Mouse (Mus musculus): ENCODE measurements around the gene Uggt1. TPM values are rescaled to one million over a fixed set of nuclear protein-coding genes. Genes with fewer than 3 reads are reported as not detected.

Uggt1 gene
- polyA plus RNA-seq, 1 experiment from 2014 or later, result 19.5 TPM

DNA sequence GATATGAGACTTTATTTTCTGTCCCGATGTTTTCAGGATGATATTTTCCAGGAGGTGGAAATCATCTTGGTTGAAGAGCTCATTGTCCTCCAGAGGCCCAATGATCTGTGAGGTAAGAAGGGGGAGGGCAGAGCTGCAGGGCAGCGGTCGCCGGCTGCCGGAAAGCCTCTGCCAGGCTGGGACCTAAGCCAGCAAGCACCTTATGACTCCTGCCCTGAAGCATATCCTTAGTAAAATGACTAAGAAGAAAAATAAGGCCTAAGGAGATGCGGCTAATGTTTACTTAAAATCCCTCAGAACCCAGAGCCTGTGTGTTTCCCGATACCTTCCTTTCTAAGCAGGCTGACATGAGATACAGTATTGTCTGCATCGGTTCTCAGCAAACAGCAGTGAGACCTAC, 71.1 kb downstream of the Uggt1 start:
- Histone ChIP-seq H3K9me3 (replicated peaks) (no peaks in the 10 kb centered on the region), H3K4me3 (replicated peaks) (no peak overlapping the region), H3K4me2 (no peak overlapping the region), H3K27me3 (no peaks in the 10 kb centered on the region), H3K4me1 (replicated peaks) (no peaks in the 10 kb centered on the region), H3K9ac (no peak overlapping the region), H3K27ac (replicated peaks) (no peak overlapping the region), H3K36me3 (replicated peaks) (peaks cover 88% of the 10 kb centered on the region)
- WGBS (ENCODE audit: insufficient replicate concordance), result 90% methylated on average over 8 of the region's 8 CpGs
- ATAC-seq (ENCODE audit: insufficient read depth), result no peak

DNA sequence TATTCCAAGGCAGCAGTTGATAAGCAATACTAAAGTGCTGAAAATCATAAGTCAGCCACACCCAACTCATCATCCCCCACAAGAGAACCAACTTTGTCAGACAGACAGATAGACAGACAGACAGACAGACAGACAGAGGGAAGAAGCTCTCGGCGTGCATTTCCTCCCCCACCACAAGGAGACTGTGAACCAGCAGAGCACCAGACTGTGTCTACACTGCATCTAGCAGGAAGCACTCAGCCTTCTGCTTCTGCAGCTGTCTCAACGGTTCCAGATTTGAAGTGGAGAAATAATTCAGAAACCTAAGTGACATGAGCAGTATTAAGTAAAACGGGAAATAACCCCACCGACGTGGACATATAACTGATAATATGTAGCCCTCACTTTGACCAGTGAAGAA, 71.6 kb downstream of the Uggt1 start:
- 71% methylated on average over 6 of the region's 6 CpGs for WGBS (ENCODE audit: insufficient replicate concordance)
- Histone ChIP-seq H3K9ac (no peak overlapping the region), H3K4me3 (replicated peaks) (no peak overlapping the region), H3K9me3 (replicated peaks) (no peaks in the 10 kb centered on the region), H3K4me1 (replicated peaks) (no peaks in the 10 kb centered on the region), H3K27ac (replicated peaks) (no peak overlapping the region), H3K36me3 (replicated peaks) (peaks cover 87% of the 10 kb centered on the region), H3K4me2 (no peak overlapping the region), H3K27me3 (no peaks in the 10 kb centered on the region)
- no peak for ATAC-seq (ENCODE audit: insufficient read depth)

DNA sequence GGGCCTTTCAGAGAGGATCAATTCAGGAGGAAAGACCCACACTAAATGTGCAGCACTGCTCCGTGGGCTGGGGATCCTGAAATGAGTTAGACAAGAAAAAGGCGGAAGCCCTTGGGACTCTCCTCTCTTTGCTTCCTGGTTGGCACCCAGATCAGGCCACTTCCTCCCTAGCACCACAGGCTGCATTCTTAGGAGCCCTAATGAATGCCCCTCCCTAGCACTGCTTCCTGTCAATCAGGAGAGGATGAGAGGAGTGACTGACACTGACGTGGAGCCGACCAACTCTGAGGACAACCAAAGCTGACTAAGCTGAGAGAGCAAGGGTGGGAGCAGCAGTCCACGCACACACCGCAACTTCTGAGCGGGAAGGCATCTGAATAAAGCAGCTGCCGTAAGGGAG, 81.8 kb downstream of the Uggt1 start:
- Histone ChIP-seq H3K4me2 (no peak overlapping the region), H3K36me3 (replicated peaks) (peaks cover 81% of the 10 kb centered on the region), H3K27me3 (no peaks in the 10 kb centered on the region), H3K27ac (replicated peaks) (no peak overlapping the region), H3K4me1 (replicated peaks) (peaks cover 13% of the 10 kb centered on the region; the same call in 1 of the 2 replicates), H3K4me3 (replicated peaks) (no peak overlapping the region), H3K9ac (no peak overlapping the region), H3K9me3 (replicated peaks) (no peaks in the 10 kb centered on the region)
- 62% methylated on average over 8 of the region's 8 CpGs for WGBS (ENCODE audit: insufficient replicate concordance)
- ATAC-seq (ENCODE audit: insufficient read depth), result 0 out of 2 replicates have a peak, but pooled peaks have one; percentile 12

DNA sequence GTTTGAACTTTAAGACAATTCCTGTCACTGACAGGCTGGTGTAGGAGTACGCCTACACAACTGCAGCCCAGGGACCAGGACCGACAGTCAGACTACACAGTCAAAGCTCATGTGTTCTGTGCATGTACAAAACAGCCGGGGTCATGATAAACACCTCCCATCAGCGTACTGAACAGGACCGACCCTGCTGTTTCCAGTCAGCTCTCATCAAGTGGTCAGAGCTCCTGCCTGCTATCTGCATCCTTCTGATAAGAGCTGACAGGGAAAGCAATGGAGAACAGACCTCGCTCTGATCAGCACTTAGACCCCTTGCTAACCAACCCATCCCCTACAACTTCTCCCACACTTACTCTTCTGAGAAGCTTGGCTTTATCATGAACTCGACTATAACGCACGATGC, 83.3 kb downstream of the Uggt1 start:
- no peaks in the 10 kb centered on the region for H3K9me3 ChIP-seq (replicated peaks)
- WGBS (ENCODE audit: insufficient replicate concordance), result 23% methylated on average over 9 of the region's 9 CpGs
- peaks cover 94% of the 10 kb centered on the region for H3K36me3 ChIP-seq (replicated peaks)
- peak; percentile 70 for ATAC-seq (ENCODE audit: insufficient read depth)
- H3K4me2 ChIP-seq, result no peak overlapping the region
- no peak overlapping the region for H3K4me3 ChIP-seq (replicated peaks)
- peaks cover 13% of the 10 kb centered on the region; the same call in 1 of the 2 replicates for H3K4me1 ChIP-seq (replicated peaks)
- H3K27me3 ChIP-seq, result no peaks in the 10 kb centered on the region
- no peak overlapping the region for H3K9ac ChIP-seq
- no peak overlapping the region for H3K27ac ChIP-seq (replicated peaks)

DNA sequence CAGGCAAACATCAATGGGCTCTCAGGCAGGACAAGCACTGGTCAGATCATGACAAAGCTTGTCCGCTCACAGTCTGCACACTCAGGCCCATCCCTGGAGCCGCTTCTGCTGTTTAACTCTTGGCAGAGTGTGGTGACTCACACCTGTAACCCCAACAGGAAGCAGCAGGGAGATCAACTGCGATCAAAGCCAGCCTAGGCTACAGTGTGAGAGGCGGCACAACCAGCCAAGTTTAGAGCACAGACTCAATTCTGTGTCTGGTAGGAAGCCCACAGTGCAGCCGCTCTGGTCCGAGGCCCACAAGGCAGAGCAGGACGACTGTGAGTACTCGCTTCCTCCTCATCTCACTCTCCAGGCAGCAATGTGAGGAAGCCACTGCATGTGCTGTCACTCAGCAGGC, 84.3 kb downstream of the Uggt1 start:
- Histone ChIP-seq H3K27ac (replicated peaks) (no peak overlapping the region), H3K4me1 (replicated peaks) (peaks cover 13% of the 10 kb centered on the region; the same call in 1 of the 2 replicates), H3K4me2 (no peak overlapping the region), H3K9ac (no peak overlapping the region), H3K36me3 (replicated peaks) (peaks cover 95% of the 10 kb centered on the region), H3K27me3 (no peaks in the 10 kb centered on the region), H3K9me3 (replicated peaks) (no peaks in the 10 kb centered on the region), H3K4me3 (replicated peaks) (no peak overlapping the region)
- WGBS (ENCODE audit: insufficient replicate concordance), result 56% methylated on average over 8 of the region's 8 CpGs
- ATAC-seq (ENCODE audit: insufficient read depth), result no peak

DNA sequence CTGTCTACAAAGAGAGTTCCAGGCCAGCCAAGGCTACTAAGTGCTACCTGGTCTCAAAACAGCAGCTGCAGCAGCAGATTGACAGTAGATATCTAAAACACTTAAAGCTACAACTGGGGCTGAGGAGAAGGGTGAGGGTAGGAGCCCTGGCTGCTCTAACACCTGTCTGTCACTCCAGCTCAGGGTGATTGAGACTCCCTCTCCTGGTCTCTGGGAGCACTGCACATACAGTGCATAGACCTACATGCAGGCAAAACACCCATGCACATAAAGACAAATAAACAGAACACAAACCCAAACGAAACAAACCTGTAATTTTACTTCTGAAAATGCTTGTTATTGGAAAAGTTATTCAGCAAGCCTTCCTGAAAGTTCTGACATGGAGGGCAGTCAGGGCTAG, 95.1 kb downstream of the Uggt1 start:
- Histone ChIP-seq H3K36me3 (replicated peaks) (peaks cover 93% of the 10 kb centered on the region), H3K4me2 (no peak overlapping the region), H3K9me3 (replicated peaks) (no peaks in the 10 kb centered on the region), H3K27me3 (no peaks in the 10 kb centered on the region), H3K9ac (no peak overlapping the region), H3K4me3 (replicated peaks) (no peak overlapping the region), H3K27ac (replicated peaks) (no peak overlapping the region), H3K4me1 (replicated peaks) (no peaks in the 10 kb centered on the region)
- WGBS (ENCODE audit: insufficient replicate concordance), result 39% methylated on average over 1 of the region's 1 CpGs
- ATAC-seq (ENCODE audit: insufficient read depth), result no peak

DNA sequence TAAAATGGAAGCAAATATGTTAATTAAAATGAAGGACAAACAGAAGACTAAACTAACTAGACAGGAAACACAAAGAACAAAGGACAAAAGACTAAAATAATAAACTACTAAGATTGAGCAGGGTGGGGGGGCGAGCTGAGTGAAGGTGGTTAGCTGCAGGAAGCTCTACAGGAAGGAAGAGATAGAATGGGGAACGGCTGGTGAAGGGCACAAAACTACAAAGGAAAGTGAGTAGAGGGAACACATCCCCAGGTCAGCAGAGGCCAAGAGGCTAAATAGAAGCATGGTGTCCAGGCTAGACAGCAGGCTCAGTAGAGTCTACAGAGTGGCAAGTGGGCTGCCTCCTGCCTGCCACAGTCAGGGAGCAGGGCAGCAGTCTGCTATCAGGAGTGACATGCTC, 95.7 kb downstream of the Uggt1 start:
- 42% methylated on average over 2 of the region's 2 CpGs for WGBS (ENCODE audit: insufficient replicate concordance)

DNA sequence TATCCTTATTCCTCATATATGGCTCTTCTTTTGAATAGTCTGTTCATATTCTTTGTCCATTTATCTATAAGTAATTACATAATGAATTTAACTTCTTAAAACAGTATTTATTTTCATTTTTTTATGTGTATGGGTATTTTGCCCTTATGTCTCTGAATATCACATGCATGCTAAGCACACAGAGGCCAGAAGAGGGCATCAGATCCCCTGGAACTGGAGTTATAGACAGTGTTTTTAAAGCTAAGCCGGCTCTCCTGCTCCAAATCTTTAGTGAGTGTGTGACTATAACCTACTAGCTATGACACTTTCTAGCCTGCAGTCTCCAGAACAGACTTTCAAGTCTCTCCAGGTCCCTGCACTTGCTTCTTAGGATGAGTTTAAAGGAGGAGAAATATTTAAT, 99.5 kb downstream of the Uggt1 start:
- H3K9ac ChIP-seq, result no peak overlapping the region
- H3K36me3 ChIP-seq (replicated peaks), result peaks cover 70% of the 10 kb centered on the region
- WGBS (ENCODE audit: insufficient replicate concordance), result 15% methylated on average over 1 of the region's 1 CpGs
- ATAC-seq (ENCODE audit: insufficient read depth), result no peak
- H3K27me3 ChIP-seq, result no peaks in the 10 kb centered on the region
- H3K4me3 ChIP-seq (replicated peaks), result no peak overlapping the region
- no peaks in the 10 kb centered on the region for H3K4me1 ChIP-seq (replicated peaks)
- no peak overlapping the region for H3K27ac ChIP-seq (replicated peaks)
- no peak overlapping the region for H3K4me2 ChIP-seq
- no peaks in the 10 kb centered on the region for H3K9me3 ChIP-seq (replicated peaks)

More for the DNA sequence above, 95.7 kb downstream of the Uggt1 start:
- no peak overlapping the region for H3K9ac ChIP-seq
- no peak overlapping the region for H3K4me3 ChIP-seq (replicated peaks)
- H3K4me2 ChIP-seq, result no peak overlapping the region
- no peaks in the 10 kb centered on the region for H3K9me3 ChIP-seq (replicated peaks)
- ATAC-seq (ENCODE audit: insufficient read depth), result no peak
- peaks cover 93% of the 10 kb centered on the region for H3K36me3 ChIP-seq (replicated peaks)
- H3K27ac ChIP-seq (replicated peaks), result no peak overlapping the region
- no peaks in the 10 kb centered on the region for H3K27me3 ChIP-seq
- H3K4me1 ChIP-seq (replicated peaks), result no peaks in the 10 kb centered on the region

DNA sequence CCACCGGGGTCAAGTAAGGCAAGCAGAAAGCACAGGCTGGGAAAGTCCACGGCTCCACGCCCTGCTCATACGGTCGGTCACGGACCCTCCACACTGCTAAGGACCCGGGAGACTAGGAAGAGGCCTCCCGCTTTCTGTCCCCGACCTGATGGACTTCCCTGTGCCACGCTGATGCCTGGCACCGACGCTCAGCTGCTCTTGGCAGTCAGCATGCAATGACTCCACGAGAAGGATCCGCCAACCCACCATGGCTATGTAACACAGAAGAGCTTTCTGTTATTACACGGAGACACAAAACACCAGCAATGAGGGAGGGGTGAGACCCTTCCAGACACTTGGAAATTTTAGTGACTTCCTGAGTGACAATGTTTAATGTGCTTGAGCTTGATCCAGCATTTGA, 104.2 kb downstream of the Uggt1 start:
- 84% methylated on average over 15 of the region's 15 CpGs for WGBS (ENCODE audit: insufficient replicate concordance)
- Histone ChIP-seq H3K9ac (no peak overlapping the region), H3K9me3 (replicated peaks) (no peaks in the 10 kb centered on the region), H3K27me3 (no peaks in the 10 kb centered on the region), H3K4me2 (no peak overlapping the region), H3K27ac (replicated peaks) (no peak overlapping the region), H3K4me3 (replicated peaks) (no peak overlapping the region), H3K4me1 (replicated peaks) (no peaks in the 10 kb centered on the region), H3K36me3 (replicated peaks) (peaks cover 24% of the 10 kb centered on the region)
- no peak for ATAC-seq (ENCODE audit: insufficient read depth)

DNA sequence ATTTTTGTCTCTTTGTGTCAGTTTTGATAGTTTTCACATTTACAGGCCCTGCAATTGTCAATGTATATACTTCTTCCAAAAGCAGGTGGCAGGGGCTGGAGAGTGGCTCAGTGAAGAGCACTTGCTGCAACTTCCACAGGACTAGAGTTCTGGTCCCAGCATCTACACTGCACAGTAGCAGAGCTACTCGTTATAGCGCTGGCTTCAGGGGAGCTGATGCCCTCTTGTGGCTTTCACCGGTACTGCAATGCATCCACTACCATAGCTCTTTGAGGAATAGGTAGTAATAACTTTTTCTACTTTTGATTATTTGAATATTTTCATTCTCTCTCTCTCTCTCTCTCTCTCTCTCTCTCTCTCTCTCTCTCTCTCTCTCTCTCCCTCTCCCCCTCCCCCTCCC, 109.9 kb downstream of the Uggt1 start:
- H3K36me3 ChIP-seq (replicated peaks), result no peaks in the 10 kb centered on the region
- 0% methylated on average over 3 of the region's 3 CpGs for WGBS (ENCODE audit: insufficient replicate concordance)
- no peak for ATAC-seq (ENCODE audit: insufficient read depth)
- peaks cover 46% of the 10 kb centered on the region for H3K4me1 ChIP-seq (replicated peaks)
- no peak overlapping the region for H3K27ac ChIP-seq (replicated peaks)
- no peak overlapping the region for H3K4me3 ChIP-seq (replicated peaks)
- no peaks in the 10 kb centered on the region for H3K9me3 ChIP-seq (replicated peaks)
- H3K27me3 ChIP-seq, result no peaks in the 10 kb centered on the region
- no peak overlapping the region for H3K9ac ChIP-seq
- H3K4me2 ChIP-seq, result no peak overlapping the region

DNA sequence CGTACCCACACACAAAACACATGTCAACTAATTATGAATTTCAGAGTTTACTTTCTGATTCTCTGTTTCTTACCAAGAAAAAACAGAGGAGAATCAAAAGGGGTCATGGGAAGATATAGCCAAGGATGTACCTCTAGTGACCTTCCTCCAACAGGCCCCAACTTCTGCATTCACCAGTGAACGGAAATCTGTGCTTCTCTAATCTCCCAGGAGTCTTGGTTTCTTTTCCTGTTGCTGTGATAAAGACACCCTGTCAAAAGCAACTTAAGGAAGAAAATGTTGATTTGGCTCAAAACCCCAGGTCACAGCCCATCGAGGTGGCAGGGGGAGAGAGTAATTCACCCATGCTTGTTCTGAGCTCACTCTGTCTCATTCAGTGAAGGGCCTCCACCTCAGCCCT, 110.9 kb downstream of the Uggt1 start:
- Histone ChIP-seq H3K36me3 (replicated peaks) (no peaks in the 10 kb centered on the region), H3K9me3 (replicated peaks) (no peaks in the 10 kb centered on the region), H3K27ac (replicated peaks) (peak overlapping the region; percentile 85), H3K4me2 (no peak overlapping the region), H3K4me3 (replicated peaks) (no peak overlapping the region), H3K9ac (no peak overlapping the region), H3K27me3 (no peaks in the 10 kb centered on the region), H3K4me1 (replicated peaks) (peaks cover 55% of the 10 kb centered on the region)
- WGBS (ENCODE audit: insufficient replicate concordance), result 44% methylated on average over 3 of the region's 3 CpGs
- ATAC-seq (ENCODE audit: insufficient read depth), result no peak

DNA sequence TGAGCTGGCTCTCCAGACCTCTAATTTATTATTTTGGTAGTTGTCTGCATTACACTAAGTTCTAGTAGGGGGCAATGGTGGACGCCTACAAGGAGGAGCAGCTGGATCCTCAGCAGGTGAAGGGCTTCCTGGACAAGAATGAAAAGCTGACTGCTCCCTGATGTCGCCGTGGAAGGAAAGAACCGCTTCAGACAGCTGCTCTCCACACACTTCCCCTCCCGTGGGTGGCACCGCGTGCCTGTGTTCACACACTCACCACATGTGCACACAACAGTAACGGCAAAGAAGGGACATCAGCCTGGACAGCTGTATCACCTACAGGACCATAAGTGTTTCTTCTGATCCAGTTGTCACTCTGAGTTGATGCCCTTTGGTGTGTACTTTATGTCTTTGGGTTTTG, 111.5 kb downstream of the Uggt1 start:
- ATAC-seq (ENCODE audit: insufficient read depth), result no peak
- no peaks in the 10 kb centered on the region for H3K9me3 ChIP-seq (replicated peaks)
- H3K36me3 ChIP-seq (replicated peaks), result no peaks in the 10 kb centered on the region
- peak overlapping the region; percentile 64 for H3K4me2 ChIP-seq
- H3K27me3 ChIP-seq, result no peaks in the 10 kb centered on the region
- H3K9ac ChIP-seq, result no peak overlapping the region
- H3K27ac ChIP-seq (replicated peaks), result peak overlapping the region; percentile 85
- peak overlapping the region; percentile 46; the same call in 1 of the 2 replicates for H3K4me3 ChIP-seq (replicated peaks)
- WGBS (ENCODE audit: insufficient replicate concordance), result 41% methylated on average over 8 of the region's 8 CpGs
- peaks cover 61% of the 10 kb centered on the region for H3K4me1 ChIP-seq (replicated peaks)
